Mouse (Mus musculus) spleen, adult 2 months (tissue): ENCODE data around the gene Fosl1.

Source experiments
- CTCF ChIP-seq: fragments of 200-500 bp; IDR thresholded peaks from 2 replicates; pipeline ENCODE4 v1.5.1; 2011; ENCODE audit warnings: mild to moderate bottlenecking, inconsistent platforms; ENCODE audit not compliant: insufficient read depth, insufficient read length, insufficient replicate concordance; ENCODE audit errors: extremely low read depth
- POLR2A ChIP-seq: fragments of 200-500 bp; IDR thresholded peaks from 2 replicates; pipeline ENCODE4 v1.6.1; 2011; ENCODE audit warnings: low read depth, low read length, inconsistent platforms

DNA sequence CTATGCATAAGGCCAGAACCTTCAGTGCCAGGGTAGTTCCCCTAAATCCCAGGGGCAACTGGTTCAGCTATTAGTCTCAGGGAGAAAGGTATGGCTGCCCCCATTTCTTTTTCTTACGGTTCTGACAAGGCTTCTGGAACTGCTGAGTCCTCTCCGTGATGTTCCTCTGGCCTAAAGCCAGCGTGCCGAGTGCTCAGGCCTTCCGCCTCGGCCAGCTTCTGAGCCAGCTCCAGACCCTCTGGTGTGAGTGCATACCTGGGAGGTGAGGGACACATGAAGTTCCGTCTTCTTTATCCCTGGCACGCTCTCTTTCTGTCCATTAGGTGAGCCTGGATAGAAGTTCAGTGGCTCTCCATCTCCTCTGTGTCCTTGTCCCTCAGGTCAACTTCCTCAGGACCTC is 38.0 kb downstream of the Fosl1 start:
- TF ChIP-seq CTCF, result no peak
- TF ChIP-seq POLR2A, result no peak
